Mouse (Mus musculus) MEL (cell line): Measurements from ENCODE around the gene Fnip2. TPM values are rescaled to one million over a fixed set of nuclear protein-coding genes. Genes with fewer than 3 reads are reported as not detected.

ENCODE experiments used
- DNase-seq: peaks from one replicate; pipeline ENCODE4 v3.0.0; 2011; ENCODE audit warnings: low read depth, low spot score
- H3K27ac ChIP-seq: 2 replicates; pipeline ENCODE4 v1.5.1; 2012; ENCODE audit warnings: low read depth, mild to moderate bottlenecking, control low read depth, low read length, moderate library complexity; ENCODE audit not compliant: control insufficient read depth
- H3K27me3 ChIP-seq, 2 experiments: fragments of 150-350 bp in 1 of 2; sonication (generic) in 1 of 2; 2 replicates each; pipeline ENCODE4 v1.6.1; 2012; ENCODE audit warnings: low read length in 2 of 2, mild to moderate bottlenecking in 2 of 2, improper control_type of control experiment in 1 of 2, moderate library complexity in 1 of 2; ENCODE audit not compliant: insufficient read depth in 2 of 2, control insufficient read depth in 1 of 2
- H3K36me3 ChIP-seq, 2 experiments: 2 replicates each; pipeline ENCODE4 v1.6.1; 2012 to 2014; ENCODE audit warnings: low read length in 2 of 2, improper control_type of control experiment in 1 of 2, inconsistent platforms in 1 of 2, mild to moderate bottlenecking in 1 of 2; ENCODE audit not compliant: insufficient read depth in 2 of 2, control insufficient read depth in 1 of 2
- H3K4me1 ChIP-seq, 2 experiments: fragments of 150-350 bp in 1 of 2; sonication (generic) in 1 of 2; 2 replicates each; pipeline ENCODE4 v1.6.1; 2012; ENCODE audit warnings: low read length in 2 of 2, improper control_type of control experiment in 1 of 2, mild to moderate bottlenecking in 1 of 2; ENCODE audit not compliant: insufficient read depth in 2 of 2, control insufficient read depth in 1 of 2
- H3K4me3 ChIP-seq, 2 experiments: fragments of 150-350 bp in 1 of 2; sonication (generic) in 1 of 2; 2 replicates each; pipeline ENCODE4 v1.5.1; 2012; ENCODE audit warnings: low read depth in 2 of 2, low read length in 2 of 2, mild to moderate bottlenecking in 2 of 2, moderate library complexity in 2 of 2, control low read depth in 1 of 2, improper control_type of control experiment in 1 of 2; ENCODE audit not compliant: control insufficient read depth in 1 of 2, insufficient read depth in 1 of 2
- H3K79me2 ChIP-seq: 2 replicates; pipeline ENCODE4 v1.6.1; 2012; ENCODE audit warnings: mild to moderate bottlenecking, low read length, moderate library complexity; ENCODE audit not compliant: control insufficient read depth, poor library complexity, insufficient read depth
- H3K9ac ChIP-seq: 2 replicates; pipeline ENCODE4 v1.6.1; 2012; ENCODE audit warnings: low read depth, mild to moderate bottlenecking, control low read depth, low read length, moderate library complexity; ENCODE audit not compliant: control insufficient read depth, poor library complexity, severe bottlenecking
- H3K9me3 ChIP-seq: fragments of 150-350 bp; sonication (generic); replicated peaks from 2 replicates; pipeline ENCODE4 v1.6.1; 2012; ENCODE audit warnings: mild to moderate bottlenecking, low read length, improper control_type of control experiment, moderate library complexity; ENCODE audit not compliant: insufficient read depth
- CHD1 ChIP-seq: IDR thresholded peaks from 2 replicates; pipeline ENCODE4 v1.6.1; 2012; ENCODE audit warnings: low read depth, mild to moderate bottlenecking, inconsistent platforms, low read length, improper control_type of control experiment
- CHD2 ChIP-seq: IDR thresholded peaks from 2 replicates; pipeline ENCODE4 v1.6.1; 2011; ENCODE audit warnings: low read length, improper control_type of control experiment
- CTCF ChIP-seq, 3 experiments: IDR thresholded peaks in 2 of 3; conservative IDR thresholded peaks in 1 of 3; 2 replicates each; pipeline ENCODE4 v1.5.1; 2011 to 2012; ENCODE audit warnings: low read length in 3 of 3, low read depth in 2 of 3, mild to moderate bottlenecking in 2 of 3, improper control_type of control experiment in 1 of 3, inconsistent platforms in 1 of 3, mixed read lengths in 1 of 3, moderate library complexity in 1 of 3; ENCODE audit not compliant: control insufficient read depth in 1 of 3, insufficient read depth in 1 of 3, poor library complexity in 1 of 3, severe bottlenecking in 1 of 3
- E2F4 ChIP-seq: IDR thresholded peaks from 2 replicates; pipeline ENCODE4 v1.6.1; 2011; ENCODE audit warnings: low read depth, low read length, improper control_type of control experiment, borderline replicate concordance
- ELF1 ChIP-seq: IDR thresholded peaks from 2 replicates; pipeline ENCODE4 v1.6.1; 2014; ENCODE audit warnings: low read depth, mild to moderate bottlenecking, inconsistent platforms, low read length, improper control_type of control experiment, moderate library complexity
- EP300 ChIP-seq, 2 experiments: IDR thresholded peaks; 2 replicates each; pipeline ENCODE4 v1.6.1; 2011; ENCODE audit warnings: improper control_type of control experiment in 2 of 2, low read length in 2 of 2, low read depth in 1 of 2, mild to moderate bottlenecking in 1 of 2
- ETS1 ChIP-seq: IDR thresholded peaks from 2 replicates; pipeline ENCODE4 v1.6.1; 2012; ENCODE audit warnings: low read depth, mild to moderate bottlenecking, inconsistent platforms, low read length, improper control_type of control experiment, moderate library complexity
- GABPA ChIP-seq: IDR thresholded peaks from 2 replicates; pipeline ENCODE4 v1.6.1; 2012; ENCODE audit warnings: low read depth, mild to moderate bottlenecking, inconsistent platforms, low read length, improper control_type of control experiment, moderate library complexity
- GATA1 ChIP-seq: IDR thresholded peaks from 2 replicates; pipeline ENCODE4 v1.6.1; 2011; ENCODE audit warnings: low read depth, low read length, improper control_type of control experiment
- HCFC1 ChIP-seq: IDR thresholded peaks from 2 replicates; pipeline ENCODE4 v1.6.1; 2012; ENCODE audit warnings: low read depth, mild to moderate bottlenecking, inconsistent platforms, low read length, improper control_type of control experiment, moderate library complexity
- JUND ChIP-seq: IDR thresholded peaks from 2 replicates; pipeline ENCODE4 v1.6.1; 2011; ENCODE audit warnings: low read depth, mild to moderate bottlenecking, improper control_type of control experiment, low read length
- KAT2A ChIP-seq: conservative IDR thresholded peaks from 2 replicates; pipeline ENCODE4 v1.6.1; 2012; ENCODE audit warnings: low read depth, low read length, improper control_type of control experiment, inconsistent platforms
- MAFK ChIP-seq: IDR thresholded peaks from 2 replicates; pipeline ENCODE4 v1.6.1; 2011; ENCODE audit warnings: low read depth, mild to moderate bottlenecking, low read length, improper control_type of control experiment, borderline replicate concordance
- MAX ChIP-seq: IDR thresholded peaks from 2 replicates; pipeline ENCODE4 v1.6.1; 2011; ENCODE audit warnings: low read length, improper control_type of control experiment
- MAZ ChIP-seq: IDR thresholded peaks from 2 replicates; pipeline ENCODE4 v1.6.1; 2012; ENCODE audit warnings: low read depth, mild to moderate bottlenecking, inconsistent platforms, low read length, improper control_type of control experiment
- MEF2A ChIP-seq: IDR thresholded peaks from 2 replicates; pipeline ENCODE4 v1.6.1; 2014; ENCODE audit warnings: low read depth, mild to moderate bottlenecking, inconsistent platforms, low read length, improper control_type of control experiment; ENCODE audit not compliant: poor library complexity, insufficient replicate concordance, severe bottlenecking; ENCODE audit errors: extremely low read depth
- MXI1 ChIP-seq: IDR thresholded peaks from 2 replicates; pipeline ENCODE4 v1.6.1; 2011; ENCODE audit warnings: mild to moderate bottlenecking, low read depth, low read length, improper control_type of control experiment
- MYB ChIP-seq: IDR thresholded peaks from 2 replicates; pipeline ENCODE4 v1.6.1; 2011; ENCODE audit warnings: mild to moderate bottlenecking, low read depth, low read length, improper control_type of control experiment
- MYC ChIP-seq: IDR thresholded peaks from 2 replicates; pipeline ENCODE4 v1.6.1; 2011; ENCODE audit warnings: low read depth, mild to moderate bottlenecking, low read length, improper control_type of control experiment, moderate library complexity
- NELFE ChIP-seq: IDR thresholded peaks from 2 replicates; pipeline ENCODE4 v1.6.1; 2011; ENCODE audit warnings: low read depth, low read length, improper control_type of control experiment
- NRF1 ChIP-seq: IDR thresholded peaks from 2 replicates; pipeline ENCODE4 v1.6.1; 2014; ENCODE audit warnings: low read depth, mild to moderate bottlenecking, inconsistent platforms, low read length, improper control_type of control experiment, moderate library complexity; ENCODE audit not compliant: poor library complexity, insufficient read depth, severe bottlenecking
- POLR2A ChIP-seq, 2 experiments: IDR thresholded peaks; 2 replicates each; pipeline ENCODE4 v1.6.1; 2011 to 2012; ENCODE audit warnings: low read length in 2 of 2, mild to moderate bottlenecking in 2 of 2, control low read depth in 1 of 2, improper control_type of control experiment in 1 of 2, low read depth in 1 of 2, moderate library complexity in 1 of 2; ENCODE audit not compliant: control insufficient read depth in 1 of 2, insufficient read depth in 1 of 2, poor library complexity in 1 of 2
- POLR2AphosphoS2 ChIP-seq: IDR thresholded peaks from 2 replicates; pipeline ENCODE4 v1.6.1; 2011; ENCODE audit warnings: low read length, improper control_type of control experiment
- POLR2AphosphoS5 ChIP-seq: IDR thresholded peaks from 2 replicates; pipeline ENCODE4 v1.6.1; 2012; ENCODE audit warnings: low read depth, borderline replicate concordance, mild to moderate bottlenecking, inconsistent platforms, low read length, moderate library complexity, mixed read lengths
- RCOR1 ChIP-seq: IDR thresholded peaks from 2 replicates; pipeline ENCODE4 v1.6.1; 2012; ENCODE audit warnings: low read depth, mild to moderate bottlenecking, inconsistent platforms, low read length, improper control_type of control experiment
- SIN3A ChIP-seq: IDR thresholded peaks from 2 replicates; pipeline ENCODE4 v1.6.1; 2012; ENCODE audit warnings: low read length, improper control_type of control experiment, inconsistent platforms
- SMC3 ChIP-seq: IDR thresholded peaks from 2 replicates; pipeline ENCODE4 v1.6.1; 2011; ENCODE audit warnings: low read depth, low read length, improper control_type of control experiment
- TAL1 ChIP-seq: IDR thresholded peaks from 2 replicates; pipeline ENCODE4 v1.6.1; 2012; ENCODE audit warnings: mild to moderate bottlenecking, inconsistent platforms, low read length, moderate library complexity, mixed read lengths
- TBP ChIP-seq: IDR thresholded peaks from 2 replicates; pipeline ENCODE4 v1.8.0; 2011; ENCODE audit warnings: low read depth, low read length, improper control_type of control experiment
- TCF12 ChIP-seq: IDR thresholded peaks from 2 replicates; pipeline ENCODE4 v1.6.1; 2014; ENCODE audit warnings: low read depth, mild to moderate bottlenecking, inconsistent platforms, low read length, improper control_type of control experiment, moderate library complexity
- UBTF ChIP-seq: IDR thresholded peaks from 2 replicates; pipeline ENCODE4 v1.6.1; 2012; ENCODE audit warnings: low read depth, mild to moderate bottlenecking, inconsistent platforms, low read length, improper control_type of control experiment, moderate library complexity, borderline replicate concordance; ENCODE audit not compliant: insufficient read depth
- USF1 ChIP-seq: IDR thresholded peaks from 2 replicates; pipeline ENCODE4 v1.6.1; 2014; ENCODE audit warnings: low read depth, mild to moderate bottlenecking, inconsistent platforms, low read length, improper control_type of control experiment, moderate library complexity
- ZC3H11A ChIP-seq: IDR thresholded peaks from 2 replicates; pipeline ENCODE4 v1.6.1; 2012; ENCODE audit warnings: low read depth, mild to moderate bottlenecking, inconsistent platforms, low read length, improper control_type of control experiment
- ZKSCAN1 ChIP-seq: IDR thresholded peaks from 2 replicates; pipeline ENCODE4 v1.6.1; 2012; ENCODE audit warnings: low read depth, mild to moderate bottlenecking, inconsistent platforms, low read length, improper control_type of control experiment, moderate library complexity
- ZNF384 ChIP-seq: IDR thresholded peaks from 2 replicates; pipeline ENCODE4 v1.6.1; 2012; ENCODE audit warnings: low read depth, mild to moderate bottlenecking, inconsistent platforms, low read length, improper control_type of control experiment
- polyA plus RNA-seq, 2 experiments: library from polyadenylated mRNA; stranded (reverse) in 1 of 2; unstranded in 1 of 2; fragments of >175 nt in 1 of 2; fragments of >200 nt in 1 of 2; gene quantifications; 2 replicates each; pipeline versions ENCODE4 v1.2.1 to v1.2.4; 2012; ENCODE audit warnings: low replicate concordance in 2 of 2, low read depth in 1 of 2; ENCODE audit not compliant: insufficient read length in 2 of 2, insufficient read depth in 1 of 2, missing spikeins in 1 of 2
- total RNA-seq: library from RNA; depleted of rRNA; stranded (reverse); fragments of 300-350 nt; gene quantifications from 2 replicates; pipeline ENCODE4 v1.2.3, GENCODE M21; 2012

The Fnip2 gene
- total and polyA plus RNA-seq, 3 experiments = 10.4 to 65.8 (median 11.0) TPM

- TF ChIP-seq JUND (no peak), POLR2AphosphoS2 (no peak)
Observed at GRCm38 (mm10) chr3:79537023-79537422, 30.6 kb downstream of the Fnip2 start (continued).

GRCm38 (mm10) chr3:79531581-79532271, 35.9 kb downstream of the Fnip2 start:
- Histone ChIP-seq H3K27ac (peak overlapping the region; percentile 80), H3K4me1 (peaks cover 34 to 57% of the 10 kb centered on the region in 2 experiments), H3K36me3 (peaks cover 0 to 48% of the 10 kb centered on the region in 2 experiments; a peak in 2 of 4 replicates), H3K9ac (peak overlapping the region; percentile 41), H3K27me3 (no peaks in the 10 kb centered on the region), H3K79me2 (peaks cover 9% of the 10 kb centered on the region; the same call in 1 of the 2 replicates), H3K4me3 (peak overlapping the region in 1 of 2 experiments; percentile 20; a peak in 1 of 4 replicates), H3K9me3 (no peaks in the 10 kb centered on the region)
- peak; percentile 93 for DNase-seq
- TF ChIP-seq MAFK = no peak
- no peak for TF ChIP-seq CHD1
- TF ChIP-seq MYB = no peak
- 0 out of 2 replicates have a peak, but pooled peaks have one; percentile 43 for TF ChIP-seq HCFC1
- no peak for TF ChIP-seq CTCF (IDR thresholded peaks at IDR 0.05 in 2 of 3, conservative IDR thresholded peaks at IDR 0.05 in 1 of 3; ENCODE audit: control insufficient read depth in 1 of 3, insufficient read depth in 1 of 3, low read depth in 2 of 3, low read length in 3 of 3, poor library complexity in 1 of 3, severe bottlenecking in 1 of 3)
- no peak for TF ChIP-seq TCF12
- no peak for TF ChIP-seq ELF1
- TF ChIP-seq E2F4 = 0 out of 2 replicates have a peak, but pooled peaks have one; percentile 52
- peak in 1 of 2 experiments; percentile 38; a peak in 1 of 4 replicates for TF ChIP-seq POLR2A (IDR thresholded peaks at IDR 0.05; ENCODE audit: control insufficient read depth in 1 of 2, insufficient read depth in 1 of 2, low read depth in 1 of 2, low read length in 2 of 2, poor library complexity in 1 of 2)
- TF ChIP-seq SIN3A = peak; percentile 64
- peak; percentile 39; the same call in 1 of the 2 replicates for TF ChIP-seq GATA1
- TF ChIP-seq NELFE = no peak
- TF ChIP-seq ZC3H11A = no peak
- no peak for TF ChIP-seq NRF1
- TF ChIP-seq MYC = peak; percentile 95
- peak; percentile 74 for TF ChIP-seq RCOR1
- no peak for TF ChIP-seq KAT2A
- no peak for TF ChIP-seq CHD2
- no peak for TF ChIP-seq GABPA
- TF ChIP-seq ZNF384 = peak; percentile 84
- peak; percentile 98 for TF ChIP-seq MAX
- TF ChIP-seq MXI1 = peak; percentile 81
- TF ChIP-seq UBTF = no peak
- no peak for TF ChIP-seq TAL1
- TF ChIP-seq ETS1 = peak; percentile 81
- peak; percentile 52 for TF ChIP-seq TBP
- TF ChIP-seq ZKSCAN1 = no peak
- no peak for TF ChIP-seq SMC3
- no peak for TF ChIP-seq MAZ
- TF ChIP-seq USF1 = peak; percentile 90
- peak; percentile 47 to 64; a peak in 3 of 4 replicates for TF ChIP-seq EP300 (IDR thresholded peaks at IDR 0.05; ENCODE audit: low read depth in 1 of 2, low read length in 2 of 2)
- TF ChIP-seq JUND = no peak
- no peak for TF ChIP-seq MEF2A
- TF ChIP-seq POLR2AphosphoS5 = no peak
